Mouse (Mus musculus) embryonic facial prominence, embryonic 10.5 days (tissue): ENCODE measurements at regions not wholly inside any gene's neighbourhood (a gene's known extent, or its start where the extent isn't known, plus 50 kb on each side); places are given as distances from the start of the nearest gene placed in this dataset.

Experiments
- DNase-seq: peaks from one replicate; pipeline ENCODE4 v3.0.0-alpha.2; 2017; ENCODE audit warnings: low spot score
- H3K27ac ChIP-seq: fragments of 300-500 bp; sonication (generic); replicated peaks from 2 replicates; pipeline ENCODE4 v1.5.1; 2016; ENCODE audit warnings: mild to moderate bottlenecking
- H3K27me3 ChIP-seq: fragments of 300-500 bp; sonication (generic); replicated peaks from 2 replicates; pipeline ENCODE4 v1.6.1; 2016; ENCODE audit warnings: low read depth, mild to moderate bottlenecking; ENCODE audit not compliant: poor library complexity, severe bottlenecking
- H3K36me3 ChIP-seq: fragments of 300-500 bp; sonication (generic); replicated peaks from 2 replicates; pipeline ENCODE4 v1.6.1; 2016; ENCODE audit warnings: mild to moderate bottlenecking, moderate library complexity
- H3K4me1 ChIP-seq: fragments of 300-500 bp; sonication (generic); 2 replicates; pipeline ENCODE4 v1.6.1; 2016
- H3K4me3 ChIP-seq: fragments of 300-500 bp; sonication (generic); 2 replicates; pipeline ENCODE4 v1.5.1; 2016; ENCODE audit warnings: mild to moderate bottlenecking, moderate library complexity
- H3K9me3 ChIP-seq: fragments of 300-500 bp; sonication (generic); 2 replicates; pipeline ENCODE4 v1.6.1; 2016; ENCODE audit warnings: mild to moderate bottlenecking
- WGBS: fragments of 180-500 bp; shearing (Covaris S2); methylation state at CpG from one replicate; pipeline ENCODE4 v1.1.7; 2016; 5-methylcytosine and 5-hydroxymethylcytosine counted together

DNA sequence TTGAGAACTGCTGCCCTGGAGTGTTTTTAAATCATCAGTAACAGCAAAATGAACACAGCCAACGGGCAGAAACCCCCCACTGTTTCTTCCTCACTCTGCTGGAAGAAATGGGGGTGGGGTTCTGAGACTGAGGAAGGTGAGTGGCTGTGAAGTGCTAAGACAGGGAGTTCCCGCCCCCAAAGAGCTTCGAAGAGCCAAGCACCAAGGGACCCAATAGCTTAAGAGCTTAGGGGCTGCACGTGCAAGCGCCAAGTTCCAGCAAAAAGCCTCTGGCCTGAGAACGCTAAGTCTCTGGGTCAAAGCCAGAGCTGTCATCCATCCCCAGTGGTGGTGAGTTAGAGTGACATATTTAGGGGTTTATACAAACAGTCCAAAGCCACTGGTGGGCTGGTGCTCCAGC lies 55.1 kb upstream of the Pcbd1 start:
- no peak overlapping the region for H3K27ac ChIP-seq
- DNase-seq = no peak
- H3K36me3 ChIP-seq = no peaks in the 10 kb centered on the region
- WGBS = 51% methylated on average over 6 of the region's 6 CpGs
- H3K27me3 ChIP-seq = no peaks in the 10 kb centered on the region
- no peaks in the 10 kb centered on the region for H3K9me3 ChIP-seq
- no peak overlapping the region for H3K4me3 ChIP-seq
- H3K4me1 ChIP-seq = peaks cover 13% of the 10 kb centered on the region

DNA sequence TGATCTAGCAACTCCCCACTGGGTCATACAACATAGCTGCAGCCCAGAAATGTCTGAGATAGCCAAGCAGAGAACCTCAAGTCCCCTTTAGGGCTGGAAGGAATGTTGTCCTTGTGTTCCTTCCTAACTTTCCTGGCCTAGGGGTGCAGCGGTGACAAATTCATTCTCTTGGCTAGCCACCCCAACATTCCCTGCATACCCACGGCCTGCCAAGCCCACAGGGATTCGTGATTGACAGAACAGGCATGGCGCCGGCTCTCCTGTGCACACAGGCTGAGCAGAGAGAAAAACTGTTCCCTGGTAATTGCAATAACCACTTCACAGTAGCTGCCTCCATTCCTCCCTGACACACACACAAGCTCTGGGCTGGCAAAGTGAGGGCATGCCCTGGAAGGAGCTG lies 60.5 kb upstream of the Pcbd1 start:
- H3K4me1 ChIP-seq = peaks cover 15% of the 10 kb centered on the region
- H3K27me3 ChIP-seq = 0 out of 2 replicates have a peak, but pooled peaks cover 4% of the 10 kb centered on the region
- H3K9me3 ChIP-seq = no peaks in the 10 kb centered on the region
- no peak for DNase-seq
- H3K27ac ChIP-seq = no peak overlapping the region
- 68% methylated on average over 5 of the region's 5 CpGs for WGBS
- no peak overlapping the region for H3K4me3 ChIP-seq
- no peaks in the 10 kb centered on the region for H3K36me3 ChIP-seq

DNA sequence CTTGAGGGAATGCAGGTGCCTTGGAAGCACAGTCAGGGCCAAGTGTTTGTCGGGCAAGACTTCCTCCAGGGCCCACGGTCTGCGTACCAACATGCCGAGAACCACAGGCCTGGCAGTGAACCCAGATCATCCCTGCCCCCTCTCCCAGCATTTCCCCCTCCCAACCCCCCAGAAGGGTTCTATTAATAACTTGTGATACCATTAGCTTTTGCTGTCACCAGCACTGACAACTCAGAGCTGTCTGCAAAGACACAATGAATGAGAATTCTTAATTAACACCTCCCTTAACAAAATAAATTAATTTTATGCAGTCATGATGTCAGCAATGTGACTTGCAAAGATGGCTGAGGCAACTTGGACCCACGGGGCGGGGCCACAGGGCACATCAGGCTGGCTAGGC lies 61.9 kb upstream of the Pcbd1 start:
- Histone ChIP-seq H3K4me1 (peaks cover 15% of the 10 kb centered on the region), H3K27ac (no peak overlapping the region), H3K36me3 (no peaks in the 10 kb centered on the region), H3K4me3 (no peak overlapping the region), H3K27me3 (0 out of 2 replicates have a peak, but pooled peaks cover 4% of the 10 kb centered on the region), H3K9me3 (no peaks in the 10 kb centered on the region)
- no peak for DNase-seq
- 80% methylated on average over 6 of the region's 6 CpGs for WGBS

DNA sequence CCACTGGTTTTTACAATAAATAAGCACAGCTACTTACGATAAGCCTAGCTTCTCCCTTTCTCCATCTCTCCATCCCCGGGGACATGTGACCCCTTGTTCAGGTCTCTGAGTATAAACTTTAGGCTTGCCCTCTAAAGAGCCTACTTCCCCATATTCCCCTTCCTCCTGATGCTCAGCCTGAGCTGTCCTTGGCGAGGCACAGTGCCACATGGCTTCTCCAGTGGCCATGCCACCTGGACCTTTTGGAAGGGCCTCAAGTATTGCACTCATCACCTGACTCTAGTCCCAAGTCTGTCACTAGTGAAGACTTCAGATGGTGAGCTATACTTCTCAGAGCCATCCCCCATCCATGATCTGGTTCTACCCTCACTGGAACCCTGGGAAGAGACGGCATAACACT lies 64.1 kb upstream of the Pcbd1 start:
- Histone ChIP-seq H3K4me1 (0 out of 2 replicates have a peak, but pooled peaks cover 6% of the 10 kb centered on the region), H3K36me3 (no peaks in the 10 kb centered on the region), H3K27me3 (0 out of 2 replicates have a peak, but pooled peaks cover 4% of the 10 kb centered on the region), H3K4me3 (no peak overlapping the region), H3K9me3 (no peaks in the 10 kb centered on the region), H3K27ac (no peak overlapping the region)
- no peak for DNase-seq
- WGBS = 74% methylated on average over 4 of the region's 4 CpGs

DNA sequence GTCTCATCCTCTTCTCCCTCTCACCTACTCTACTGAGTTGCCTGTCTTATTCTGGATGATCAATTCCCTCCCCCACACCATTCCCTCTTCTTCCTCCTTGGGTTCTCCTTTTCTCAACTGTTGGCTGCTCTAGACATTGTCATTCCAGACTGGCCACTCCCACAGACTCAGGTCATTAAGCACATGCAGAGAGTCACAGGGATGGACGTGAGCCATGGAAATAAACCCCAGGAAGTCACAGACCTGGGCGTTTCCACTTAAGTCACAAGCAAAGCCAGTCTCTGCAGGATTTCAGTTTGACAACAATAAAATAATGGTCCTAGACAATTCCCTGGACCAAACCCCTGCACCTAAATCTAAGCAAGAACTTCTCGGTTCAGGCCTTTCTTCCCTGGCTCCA lies 65.0 kb upstream of the Pcbd1 start:
- 0 out of 2 replicates have a peak, but pooled peaks cover 4% of the 10 kb centered on the region for H3K27me3 ChIP-seq
- H3K9me3 ChIP-seq = no peaks in the 10 kb centered on the region
- H3K4me1 ChIP-seq = 0 out of 2 replicates have a peak, but pooled peaks cover 6% of the 10 kb centered on the region
- no peak overlapping the region for H3K27ac ChIP-seq
- no peak for DNase-seq
- no peak overlapping the region for H3K4me3 ChIP-seq
- WGBS = 56% methylated on average over 3 of the region's 3 CpGs
- no peaks in the 10 kb centered on the region for H3K36me3 ChIP-seq

DNA sequence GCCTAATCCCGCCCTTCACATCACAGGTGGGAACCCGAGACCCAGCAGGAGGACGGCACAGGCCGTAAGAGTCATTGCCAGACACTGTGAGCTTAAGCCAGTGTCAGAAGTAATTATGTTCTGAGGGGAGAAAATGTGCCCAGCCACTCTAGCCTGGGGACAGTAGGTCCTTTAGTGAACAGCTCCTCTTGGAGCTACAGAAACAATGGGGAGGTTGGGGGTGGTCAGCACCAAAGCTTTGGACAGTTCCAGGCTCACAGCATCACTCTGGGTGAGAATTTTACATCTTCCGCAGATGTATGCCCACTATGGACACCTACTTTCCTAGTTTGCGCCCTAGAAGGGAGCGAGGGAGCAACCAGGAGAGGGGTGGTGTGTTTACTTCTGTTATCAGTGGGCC lies 65.7 kb upstream of the Pcbd1 start:
- 33% methylated on average over 7 of the region's 7 CpGs for WGBS

DNA sequence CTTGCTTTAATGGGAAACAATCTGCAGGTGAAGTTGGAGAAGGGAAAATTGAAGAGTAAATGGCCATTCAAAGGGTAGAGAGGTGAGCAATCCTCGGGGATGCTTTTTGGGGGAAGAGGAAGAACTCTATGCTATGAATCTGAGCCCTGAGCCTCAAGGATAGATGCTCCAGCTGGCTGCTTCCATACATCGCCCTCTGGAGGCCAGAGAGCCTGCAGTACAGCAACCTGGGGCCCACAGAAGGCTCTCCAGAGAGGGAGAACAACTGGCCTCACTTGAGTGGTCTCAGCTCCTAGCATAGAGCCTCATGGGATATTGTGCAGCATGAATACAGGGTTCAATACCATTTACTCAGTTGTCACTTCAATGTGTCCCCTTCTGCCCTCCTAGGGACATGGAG lies 69.6 kb upstream of the Pcbd1 start:
- no peak overlapping the region for H3K4me3 ChIP-seq
- no peaks in the 10 kb centered on the region for H3K9me3 ChIP-seq
- H3K27ac ChIP-seq = no peak overlapping the region
- H3K27me3 ChIP-seq = 0 out of 2 replicates have a peak, but pooled peaks cover 4% of the 10 kb centered on the region
- WGBS = 27% methylated on average over 2 of the region's 2 CpGs
- peaks cover 12% of the 10 kb centered on the region; the same call in 1 of the 2 replicates for H3K4me1 ChIP-seq
- no peak for DNase-seq
- no peaks in the 10 kb centered on the region for H3K36me3 ChIP-seq

More for the DNA sequence above, 65.7 kb upstream of the Pcbd1 start:
- DNase-seq = peak; percentile 60
- Histone ChIP-seq H3K4me3 (no peak overlapping the region), H3K27me3 (0 out of 2 replicates have a peak, but pooled peaks cover 4% of the 10 kb centered on the region), H3K9me3 (no peaks in the 10 kb centered on the region), H3K4me1 (0 out of 2 replicates have a peak, but pooled peaks cover 2% of the 10 kb centered on the region), H3K36me3 (no peaks in the 10 kb centered on the region), H3K27ac (no peak overlapping the region)

DNA sequence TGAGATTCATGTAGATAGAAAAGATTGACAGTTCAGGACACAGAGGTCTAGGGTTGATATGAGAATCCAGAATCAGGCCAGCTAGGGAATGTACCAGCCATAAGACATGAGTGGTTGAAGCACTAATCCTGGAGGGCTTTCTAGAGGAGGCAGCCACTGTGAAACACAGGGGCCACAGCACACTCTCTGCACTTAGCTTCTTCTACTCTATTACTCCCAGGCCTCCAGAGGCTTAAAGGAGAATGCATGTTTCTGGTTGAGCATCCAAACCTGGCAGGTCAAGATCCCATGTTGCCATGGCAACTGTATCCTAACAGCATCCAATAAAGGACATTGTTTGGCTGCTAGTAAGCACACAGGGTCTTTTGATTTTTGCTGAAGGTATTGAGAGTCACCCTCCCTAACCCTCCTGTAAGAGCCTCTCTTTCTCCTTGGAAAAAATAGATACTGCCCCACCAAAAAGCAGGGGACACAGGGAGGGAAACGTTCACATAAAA lies 76.9 kb upstream of the Pcbd1 start:
- H3K9me3 ChIP-seq = no peaks in the 10 kb centered on the region
- 72% methylated on average over 1 of the region's 1 CpGs for WGBS

DNA sequence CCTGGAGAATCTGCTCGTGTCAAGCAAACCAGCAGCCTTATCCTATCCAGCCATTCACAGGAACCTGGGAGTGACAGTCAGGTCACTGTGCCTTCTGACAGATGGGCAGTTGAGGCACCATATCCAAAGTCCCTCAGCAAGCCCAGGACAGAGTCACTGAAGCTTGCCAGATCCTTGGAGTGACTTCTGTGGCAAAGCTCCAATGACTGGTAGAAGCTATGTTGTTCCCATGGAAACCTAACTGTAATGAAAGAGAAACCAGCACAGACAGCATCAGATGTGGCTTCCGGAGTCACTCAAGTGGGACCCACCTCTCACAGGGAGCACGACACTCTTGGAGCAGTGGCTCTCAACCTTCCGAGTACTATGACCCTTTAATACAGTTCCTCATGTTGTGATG lies 78.4 kb upstream of the Pcbd1 start:
- no peaks in the 10 kb centered on the region for H3K36me3 ChIP-seq
- WGBS = 82% methylated on average over 4 of the region's 4 CpGs
- H3K4me3 ChIP-seq = no peak overlapping the region
- H3K27me3 ChIP-seq = peaks cover 5% of the 10 kb centered on the region; the same call in 1 of the 2 replicates
- no peaks in the 10 kb centered on the region for H3K9me3 ChIP-seq
- DNase-seq = no peak
- H3K4me1 ChIP-seq = peaks cover 14% of the 10 kb centered on the region
- H3K27ac ChIP-seq = no peak overlapping the region

More for the DNA sequence above, 76.9 kb upstream of the Pcbd1 start:
- Histone ChIP-seq H3K36me3 (no peaks in the 10 kb centered on the region), H3K27me3 (0 out of 2 replicates have a peak, but pooled peaks cover 5% of the 10 kb centered on the region), H3K27ac (no peak overlapping the region), H3K4me3 (no peak overlapping the region), H3K4me1 (peaks cover 20% of the 10 kb centered on the region; the same call in 1 of the 2 replicates)
- DNase-seq = no peak

DNA sequence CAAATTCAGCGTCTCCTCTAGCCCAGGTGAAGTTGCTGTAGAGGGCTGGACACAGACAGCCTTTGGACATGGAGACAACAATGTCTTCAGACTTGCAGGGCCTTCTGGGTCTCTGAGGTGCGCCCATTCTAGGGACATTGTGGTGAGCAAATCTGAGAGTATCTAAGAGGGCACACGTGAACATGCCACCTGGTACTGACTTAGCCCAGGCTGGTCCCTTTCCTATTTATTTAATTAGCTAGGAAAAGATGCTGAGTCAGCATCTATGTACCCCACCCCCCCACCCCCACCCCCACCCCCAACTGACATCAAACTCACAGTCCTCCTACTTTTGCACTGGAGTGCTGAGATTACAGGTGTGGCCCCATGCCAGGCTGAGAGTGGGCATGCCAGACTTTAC lies 81.7 kb upstream of the Pcbd1 start:
- no peak overlapping the region for H3K27ac ChIP-seq
- H3K9me3 ChIP-seq = no peaks in the 10 kb centered on the region
- H3K27me3 ChIP-seq = peaks cover 20% of the 10 kb centered on the region
- peaks cover 8% of the 10 kb centered on the region for H3K4me1 ChIP-seq
- DNase-seq = no peak
- no peaks in the 10 kb centered on the region for H3K36me3 ChIP-seq
- WGBS = 85% methylated on average over 3 of the region's 3 CpGs
- H3K4me3 ChIP-seq = no peak overlapping the region

DNA sequence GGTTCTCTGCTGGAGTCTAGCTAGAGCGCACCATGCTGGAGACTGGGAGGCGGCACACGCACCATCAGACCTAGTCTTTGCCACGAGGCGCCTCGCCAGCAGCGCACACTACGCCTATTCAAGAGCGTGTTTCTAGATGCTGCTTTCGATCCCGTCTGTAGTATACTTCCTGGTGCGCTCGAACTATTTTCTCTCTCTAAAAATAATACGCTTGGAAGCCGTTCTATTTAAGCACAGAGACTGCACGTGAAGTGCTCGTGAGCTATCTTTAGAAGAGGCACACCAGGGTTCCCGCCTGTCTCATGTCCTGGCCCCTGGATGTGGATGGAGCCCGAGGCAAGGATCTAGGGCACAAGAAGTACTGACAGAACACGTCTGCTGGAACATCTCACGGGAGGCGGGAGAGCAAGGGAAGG lies 87.4 kb upstream of the Pcbd1 start:
- H3K9me3 ChIP-seq = peaks cover 7% of the 10 kb centered on the region; the same call in 1 of the 2 replicates
- H3K27me3 ChIP-seq = peaks cover 15% of the 10 kb centered on the region
- no peaks in the 10 kb centered on the region for H3K36me3 ChIP-seq
- peaks cover 8% of the 10 kb centered on the region for H3K4me1 ChIP-seq
- no peak for DNase-seq
- 92% methylated on average over 22 of the region's 22 CpGs for WGBS
- H3K4me3 ChIP-seq = no peak overlapping the region
- H3K27ac ChIP-seq = no peak overlapping the region

DNA sequence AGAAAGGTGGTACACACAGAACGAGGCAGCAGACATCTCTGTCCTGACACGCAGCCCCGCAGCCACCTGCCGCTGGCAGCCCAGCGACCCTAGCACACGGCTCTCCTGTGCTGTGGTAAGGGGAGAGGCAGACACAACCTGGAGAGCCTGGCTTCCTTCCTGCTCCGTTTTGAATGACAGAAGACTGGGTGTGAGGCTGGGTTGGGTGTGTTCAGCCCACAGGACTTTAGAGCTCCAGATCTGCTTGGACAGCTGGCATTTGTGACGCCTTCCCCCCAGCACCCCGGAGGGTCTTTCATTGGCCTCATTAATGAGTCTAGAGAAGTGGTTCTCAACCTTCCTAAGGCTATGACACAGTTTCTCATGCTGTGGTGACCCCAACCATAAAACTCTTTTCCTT lies 91.7 kb upstream of the Pcbd1 start:
- 72% methylated on average over 9 of the region's 9 CpGs for WGBS
- Histone ChIP-seq H3K27ac (no peak overlapping the region), H3K4me3 (no peak overlapping the region), H3K27me3 (no peaks in the 10 kb centered on the region), H3K4me1 (no peaks in the 10 kb centered on the region), H3K36me3 (no peaks in the 10 kb centered on the region), H3K9me3 (peaks cover 7% of the 10 kb centered on the region; the same call in 1 of the 2 replicates)
- no peak for DNase-seq

DNA sequence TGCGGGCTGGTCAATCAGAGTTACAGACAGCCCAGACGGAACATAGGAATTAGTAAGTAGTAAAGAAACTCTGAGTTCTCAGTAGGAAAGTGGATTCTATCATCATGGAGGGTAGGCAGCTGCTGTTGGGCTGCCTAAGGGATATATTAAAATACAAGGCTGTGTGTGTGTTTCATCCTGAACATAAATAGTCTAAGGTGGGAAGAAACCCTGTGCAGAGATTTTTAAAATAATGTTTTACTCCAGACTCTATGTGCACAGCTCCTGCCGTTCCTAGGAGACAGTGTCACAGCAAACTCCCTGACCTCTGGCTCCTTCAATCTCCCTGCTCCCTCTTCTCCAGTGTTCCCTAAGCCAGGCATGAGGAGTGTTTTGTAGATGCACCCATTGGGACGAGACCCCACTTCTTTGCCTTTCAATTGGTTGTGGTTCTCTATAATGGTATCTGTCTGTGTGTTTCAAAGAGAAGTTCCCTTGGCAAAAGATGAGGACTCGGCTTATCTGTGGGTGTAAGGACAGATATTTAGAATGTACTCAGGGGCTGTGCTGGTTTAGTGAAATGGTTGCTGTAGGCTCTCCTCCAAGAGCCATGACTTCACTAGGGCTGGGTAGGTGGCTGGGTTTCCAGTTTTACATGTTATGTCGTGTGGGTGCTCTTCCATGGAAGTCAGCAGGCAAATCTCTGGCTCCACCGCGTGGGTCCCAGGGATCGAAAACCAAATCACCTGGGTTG lies 93.1 kb upstream of the Pcbd1 start:
- WGBS = 86% methylated on average over 9 of the region's 9 CpGs
- Histone ChIP-seq H3K36me3 (no peaks in the 10 kb centered on the region), H3K4me3 (no peak overlapping the region), H3K4me1 (no peaks in the 10 kb centered on the region), H3K27me3 (no peaks in the 10 kb centered on the region), H3K27ac (no peak overlapping the region), H3K9me3 (peaks cover 1% of the 10 kb centered on the region; the same call in 1 of the 2 replicates)
- no peak for DNase-seq
